Mouse (Mus musculus): ENCODE measurements around the gene Anxa9. TPM values are rescaled to one million over a fixed set of nuclear protein-coding genes. Genes with fewer than 3 reads are reported as not detected.
A peak's percentile ranks its signal among the peaks of the same experiment; 100 is the strongest.

The Anxa9 gene
- polyA plus RNA-seq, 2 experiments: 4.7 TPM

GRCm38 (mm10) chr3:95286510-95286909, 20.5 kb downstream of the Anxa9 start:
- Histone ChIP-seq H3K4me1 (ENCODE audit: control insufficient read depth, insufficient read depth, low read length) (peaks cover 9% of the 10 kb centered on the region), H3K27ac (replicated peaks; ENCODE audit: low read depth, low read length) (no peak overlapping the region), H3K9ac (ENCODE audit: low read depth, low read length, severe bottlenecking) (no peak overlapping the region), H3K4me2 (replicated peaks; ENCODE audit: low read depth, low read length, severe bottlenecking) (no peak overlapping the region), H3K36me3 (ENCODE audit: control insufficient read depth, insufficient read depth, low read length) (peaks cover 39% of the 10 kb centered on the region), H3K9me3 (ENCODE audit: control insufficient read depth, low read length) (no peaks in the 10 kb centered on the region), H3K27me3 (ENCODE audit: control insufficient read depth, insufficient read depth, low read length) (no peaks in the 10 kb centered on the region), H3K4me3 (replicated peaks; ENCODE audit: low read length) (no peak overlapping the region)
- no peak for ATAC-seq (ENCODE audit: low FRiP score, low read depth)
- 89% methylated on average over 7 of the region's 7 CpGs for WGBS
- TF ChIP-seq POLR2A (IDR thresholded peaks at IDR 0.05; ENCODE audit: borderline replicate concordance, extremely low read depth, insufficient read depth, insufficient read length): no peak
- DNase-seq (ENCODE audit: low spot score): no peak

DNA sequence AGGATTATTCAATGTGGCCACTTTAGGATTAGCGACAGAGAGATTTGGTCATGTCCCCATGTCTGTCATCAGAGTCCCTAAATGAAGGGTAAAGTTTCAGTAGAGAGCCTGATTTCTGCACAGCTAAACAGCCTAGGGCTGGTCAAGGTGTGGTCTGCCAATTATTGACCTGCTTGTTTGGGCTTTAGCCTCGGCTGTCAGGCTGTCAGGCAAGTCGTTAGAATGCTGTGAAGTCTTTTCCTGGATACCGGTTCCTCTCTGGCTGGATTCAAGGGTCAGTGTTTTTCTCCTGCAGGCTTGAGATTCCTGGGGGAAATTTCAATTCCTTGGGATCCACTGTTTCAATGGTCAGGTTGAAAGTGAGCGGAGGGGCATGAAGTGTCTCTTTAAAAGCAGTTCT, 21.0 kb downstream of the Anxa9 start:
- no peak overlapping the region for H3K27ac ChIP-seq (replicated peaks; ENCODE audit: low read depth, low read length)
- H3K27me3 ChIP-seq (ENCODE audit: control insufficient read depth, insufficient read depth, low read length): no peaks in the 10 kb centered on the region
- H3K4me1 ChIP-seq (ENCODE audit: control insufficient read depth, insufficient read depth, low read length): peaks cover 9% of the 10 kb centered on the region
- no peak for TF ChIP-seq POLR2A (IDR thresholded peaks at IDR 0.05; ENCODE audit: borderline replicate concordance, extremely low read depth, insufficient read depth, insufficient read length)
- 55% methylated on average over 5 of the region's 5 CpGs for WGBS
- no peak overlapping the region for H3K9ac ChIP-seq (ENCODE audit: low read depth, low read length, severe bottlenecking)
- no peak overlapping the region for H3K4me2 ChIP-seq (replicated peaks; ENCODE audit: low read depth, low read length, severe bottlenecking)
- no peaks in the 10 kb centered on the region for H3K9me3 ChIP-seq (ENCODE audit: control insufficient read depth, low read length)
- peaks cover 36% of the 10 kb centered on the region for H3K36me3 ChIP-seq (ENCODE audit: control insufficient read depth, insufficient read depth, low read length)
- H3K4me3 ChIP-seq (replicated peaks; ENCODE audit: low read length): no peak overlapping the region
- DNase-seq (ENCODE audit: low spot score): no peak
- ATAC-seq (ENCODE audit: low FRiP score, low read depth): no peak

GRCm38 (mm10) chr3:95285390-95285789, 21.6 kb downstream of the Anxa9 start:
- Histone ChIP-seq H3K9me3 (ENCODE audit: control insufficient read depth, low read length) (no peaks in the 10 kb centered on the region), H3K27me3 (ENCODE audit: control insufficient read depth, insufficient read depth, low read length) (no peaks in the 10 kb centered on the region), H3K4me3 (replicated peaks; ENCODE audit: low read length) (no peak overlapping the region), H3K36me3 (ENCODE audit: control insufficient read depth, insufficient read depth, low read length) (peaks cover 32% of the 10 kb centered on the region), H3K27ac (replicated peaks; ENCODE audit: low read depth, low read length) (no peak overlapping the region), H3K4me2 (replicated peaks; ENCODE audit: low read depth, low read length, severe bottlenecking) (no peak overlapping the region), H3K4me1 (ENCODE audit: control insufficient read depth, insufficient read depth, low read length) (peaks cover 12% of the 10 kb centered on the region), H3K9ac (ENCODE audit: low read depth, low read length, severe bottlenecking) (no peak overlapping the region)
- WGBS: 87% methylated on average over 5 of the region's 5 CpGs
- no peak for TF ChIP-seq POLR2A (IDR thresholded peaks at IDR 0.05; ENCODE audit: borderline replicate concordance, extremely low read depth, insufficient read depth, insufficient read length)
- ATAC-seq (ENCODE audit: low FRiP score, low read depth) (no peak), DNase-seq (ENCODE audit: low spot score) (no peak)

GRCm38 (mm10) chr3:95284501-95285281, 22.3 kb downstream of the Anxa9 start:
- Histone ChIP-seq H3K27ac (replicated peaks; ENCODE audit: low read depth, low read length) (no peak overlapping the region), H3K4me2 (replicated peaks; ENCODE audit: low read depth, low read length, severe bottlenecking) (peak overlapping the region; percentile 68), H3K4me1 (ENCODE audit: control insufficient read depth, insufficient read depth, low read length) (peaks cover 13% of the 10 kb centered on the region), H3K27me3 (ENCODE audit: control insufficient read depth, insufficient read depth, low read length) (no peaks in the 10 kb centered on the region), H3K4me3 (replicated peaks; ENCODE audit: low read length) (peak overlapping the region; percentile 77; the same call in 1 of the 2 replicates), H3K9ac (ENCODE audit: low read depth, low read length, severe bottlenecking) (no peak overlapping the region), H3K9me3 (ENCODE audit: control insufficient read depth, low read length) (no peaks in the 10 kb centered on the region), H3K36me3 (ENCODE audit: control insufficient read depth, insufficient read depth, low read length) (peaks cover 25% of the 10 kb centered on the region)
- TF ChIP-seq POLR2A (IDR thresholded peaks at IDR 0.05; ENCODE audit: borderline replicate concordance, extremely low read depth, insufficient read depth, insufficient read length): no peak
- ATAC-seq (ENCODE audit: low FRiP score, low read depth) (no peak), DNase-seq (ENCODE audit: low spot score) (no peak)
- 85% methylated on average over 12 of the region's 12 CpGs for WGBS

DNA sequence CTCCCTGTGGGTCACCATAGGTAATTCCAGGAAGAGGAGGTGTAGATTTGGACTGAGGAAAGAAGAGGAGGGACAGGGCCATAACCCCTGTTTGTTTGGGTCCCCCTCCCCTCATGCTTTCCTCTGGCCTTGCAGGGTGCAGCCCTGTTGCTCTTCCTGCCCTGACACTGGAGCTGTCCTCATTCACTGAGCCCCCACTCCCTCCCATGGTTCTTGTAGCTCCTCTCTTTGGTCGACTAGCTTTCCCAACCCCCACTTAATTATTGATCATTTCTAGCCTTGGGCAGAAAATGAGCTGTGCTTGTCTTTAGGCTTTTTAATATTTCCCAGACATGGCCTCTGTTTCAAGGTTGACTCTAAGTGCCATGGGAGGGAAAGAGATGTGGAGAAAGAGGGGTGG, 22.9 kb downstream of the Anxa9 start:
- WGBS: 8% methylated on average over 1 of the region's 1 CpGs
- Histone ChIP-seq H3K27me3 (ENCODE audit: control insufficient read depth, insufficient read depth, low read length) (no peaks in the 10 kb centered on the region), H3K4me2 (replicated peaks; ENCODE audit: low read depth, low read length, severe bottlenecking) (peak overlapping the region; percentile 68), H3K9ac (ENCODE audit: low read depth, low read length, severe bottlenecking) (peak overlapping the region; percentile 67), H3K4me3 (replicated peaks; ENCODE audit: low read length) (peak overlapping the region; percentile 77), H3K4me1 (ENCODE audit: control insufficient read depth, insufficient read depth, low read length) (peaks cover 13% of the 10 kb centered on the region), H3K36me3 (ENCODE audit: control insufficient read depth, insufficient read depth, low read length) (peaks cover 21% of the 10 kb centered on the region), H3K9me3 (ENCODE audit: control insufficient read depth, low read length) (no peaks in the 10 kb centered on the region), H3K27ac (replicated peaks; ENCODE audit: low read depth, low read length) (no peak overlapping the region)
- no peak for TF ChIP-seq POLR2A (IDR thresholded peaks at IDR 0.05; ENCODE audit: borderline replicate concordance, extremely low read depth, insufficient read depth, insufficient read length)
- DNase-seq (ENCODE audit: low spot score) (no peak), ATAC-seq (ENCODE audit: low FRiP score, low read depth) (no peak)
